Mouse (Mus musculus): ENCODE results near the gene Foxj2. TPM values are rescaled to one million over a fixed set of nuclear protein-coding genes. Genes with fewer than 3 reads are reported as not detected.

Gene Foxj2
- polyA plus RNA-seq (2014; fragmentation: Nextera tagmentation; extraction: Ambion mirVana), result 8.8 and 9.8 TPM in 2 replicates

DNA sequence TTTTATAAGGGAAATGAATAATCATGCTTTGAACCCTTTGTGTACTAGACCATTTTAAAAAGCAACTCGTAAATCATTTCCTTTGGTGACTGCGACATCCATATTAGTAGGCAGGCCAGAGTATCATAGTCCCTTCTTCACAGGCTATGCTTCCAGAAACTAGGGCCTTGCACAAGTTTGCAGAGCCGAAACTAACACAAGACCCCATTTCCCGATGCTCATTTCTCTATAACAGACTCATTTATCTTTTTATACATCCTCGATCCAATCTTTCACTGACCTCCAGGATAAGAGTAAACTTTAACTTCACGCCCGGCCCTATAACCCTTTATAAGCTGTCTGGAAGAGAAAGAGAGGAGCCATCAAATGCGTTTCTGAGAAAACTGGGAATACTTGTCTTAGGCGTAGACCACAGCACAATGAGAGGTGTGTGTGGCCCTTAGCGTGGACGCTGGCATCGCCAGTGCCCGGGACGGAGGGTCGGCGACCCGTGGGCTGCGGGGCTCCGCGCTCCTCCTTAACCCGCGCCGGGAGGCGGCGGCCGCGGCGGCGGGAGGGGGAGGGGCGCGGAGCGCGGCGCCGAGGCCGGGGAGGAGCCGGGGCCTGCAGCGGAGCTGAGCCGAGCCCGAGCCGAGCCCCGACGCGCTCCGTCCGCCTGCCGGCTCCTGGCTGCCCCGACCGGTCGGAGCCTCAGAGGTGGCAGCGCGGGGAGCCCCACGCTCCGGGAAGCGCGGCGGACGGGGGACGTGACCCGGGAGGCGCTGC, at the start of gene Foxj2:
Gene Foxj2, plus strand, starts transcription at position 609 of the 765 bp plus-strand sequence.
- 2% methylated on average over 36 of the region's 61 CpGs for WGBS
- peak within 1 kb of the TSS; percentile 90 for H3K4me2 ChIP-seq (ENCODE audit: low read depth, low read length)
- H3K4me1 ChIP-seq (ENCODE audit: control insufficient read depth, insufficient read depth, low read length), result peaks cover 13% of the 10 kb centered on the region
- H3K9ac ChIP-seq (replicated peaks; ENCODE audit: low read depth, low read length), result peak within 1 kb of the TSS; percentile 93
- no peaks in the 10 kb centered on the region for H3K9me3 ChIP-seq (ENCODE audit: control insufficient read depth, low read length)
- H3K4me3 ChIP-seq (ENCODE audit: low read depth, low read length), result peak within 1 kb of the TSS; percentile 90
- H3K27ac ChIP-seq (ENCODE audit: low read depth, low read length), result peak within 1 kb of the TSS; percentile 64
- H3K36me3 ChIP-seq (ENCODE audit: control insufficient read depth, insufficient read depth, low read length), result no peaks in the 10 kb centered on the region
- peak; percentile 91 for ATAC-seq (ENCODE audit: low read depth)
- H3K27me3 ChIP-seq (ENCODE audit: control insufficient read depth, insufficient read depth, low read length), result no peaks in the 10 kb centered on the region

DNA sequence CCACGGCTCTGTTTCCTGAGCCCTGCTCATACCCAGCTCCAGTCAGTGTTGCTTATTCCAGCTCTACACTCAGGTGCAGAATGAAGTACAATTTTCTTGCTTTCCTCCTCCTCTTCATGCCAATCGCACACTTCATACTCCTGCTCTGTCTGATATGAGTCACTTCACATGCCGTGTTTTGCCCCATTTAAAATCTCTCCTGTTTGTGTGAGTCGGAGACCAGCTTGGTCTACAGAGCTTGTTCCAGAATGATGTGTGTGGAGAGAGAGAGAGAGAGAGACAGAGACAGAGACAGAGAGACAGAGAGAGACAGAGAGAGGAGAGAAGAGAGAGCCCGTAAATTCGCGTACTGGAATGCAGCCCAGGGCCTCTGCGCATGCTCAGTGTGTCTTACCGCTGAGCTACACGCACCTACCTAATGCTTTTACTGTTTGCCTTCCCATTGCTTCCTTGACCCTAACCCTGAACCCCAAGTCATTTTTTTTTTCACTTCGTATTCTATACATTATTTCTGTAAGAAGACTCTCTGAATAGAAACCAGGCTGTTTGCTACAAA, 48.9 kb upstream of the Foxj2 start:
- H3K4me1 ChIP-seq (ENCODE audit: control insufficient read depth, insufficient read depth, low read length), result peaks cover 8% of the 10 kb centered on the region; the same call in 1 of the 2 replicates
- whole genome bisulfite sequencing, result 91% methylated on average over 11 of the region's 11 CpGs
- H3K27ac ChIP-seq (ENCODE audit: low read depth, low read length), result no peak overlapping the region
- no peaks in the 10 kb centered on the region for H3K36me3 ChIP-seq (ENCODE audit: control insufficient read depth, insufficient read depth, low read length)
- no peak for ATAC-seq (ENCODE audit: low read depth)
- H3K4me3 ChIP-seq (ENCODE audit: low read depth, low read length), result no peak overlapping the region
- H3K9me3 ChIP-seq (ENCODE audit: control insufficient read depth, low read length), result no peaks in the 10 kb centered on the region
- no peak overlapping the region for H3K9ac ChIP-seq (replicated peaks; ENCODE audit: low read depth, low read length)
- H3K4me2 ChIP-seq (ENCODE audit: low read depth, low read length), result no peak overlapping the region
- H3K27me3 ChIP-seq (ENCODE audit: control insufficient read depth, insufficient read depth, low read length), result no peaks in the 10 kb centered on the region

DNA sequence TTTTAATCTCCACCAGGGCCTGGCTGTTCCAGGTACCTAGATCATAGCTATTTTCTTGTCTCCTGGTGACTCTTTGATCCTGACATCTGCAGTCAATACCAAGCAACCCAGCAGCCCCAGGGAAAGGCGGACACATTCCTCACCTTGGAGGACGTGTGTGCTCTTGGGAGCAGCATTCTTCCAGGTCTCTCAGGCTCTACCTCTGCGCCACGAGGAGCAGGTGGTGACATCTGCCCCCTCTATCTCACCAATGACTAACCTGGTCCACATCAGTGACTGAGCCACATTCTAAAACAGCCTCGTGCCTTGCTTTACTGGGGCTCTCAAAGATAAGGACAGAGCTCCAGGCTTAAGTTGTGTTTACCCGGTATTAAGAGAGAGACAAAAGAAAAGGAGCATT, 47.0 kb upstream of the Foxj2 start:
- Histone ChIP-seq H3K27me3 (ENCODE audit: control insufficient read depth, insufficient read depth, low read length) (no peaks in the 10 kb centered on the region), H3K4me3 (ENCODE audit: low read depth, low read length) (no peak overlapping the region), H3K4me2 (ENCODE audit: low read depth, low read length) (no peak overlapping the region), H3K27ac (ENCODE audit: low read depth, low read length) (no peak overlapping the region), H3K36me3 (ENCODE audit: control insufficient read depth, insufficient read depth, low read length) (no peaks in the 10 kb centered on the region), H3K9me3 (ENCODE audit: control insufficient read depth, low read length) (no peaks in the 10 kb centered on the region), H3K4me1 (ENCODE audit: control insufficient read depth, insufficient read depth, low read length) (peaks cover 8% of the 10 kb centered on the region; the same call in 1 of the 2 replicates), H3K9ac (replicated peaks; ENCODE audit: low read depth, low read length) (no peak overlapping the region)
- WGBS, result 70% methylated on average over 6 of the region's 6 CpGs
- ATAC-seq (ENCODE audit: low read depth), result no peak

DNA sequence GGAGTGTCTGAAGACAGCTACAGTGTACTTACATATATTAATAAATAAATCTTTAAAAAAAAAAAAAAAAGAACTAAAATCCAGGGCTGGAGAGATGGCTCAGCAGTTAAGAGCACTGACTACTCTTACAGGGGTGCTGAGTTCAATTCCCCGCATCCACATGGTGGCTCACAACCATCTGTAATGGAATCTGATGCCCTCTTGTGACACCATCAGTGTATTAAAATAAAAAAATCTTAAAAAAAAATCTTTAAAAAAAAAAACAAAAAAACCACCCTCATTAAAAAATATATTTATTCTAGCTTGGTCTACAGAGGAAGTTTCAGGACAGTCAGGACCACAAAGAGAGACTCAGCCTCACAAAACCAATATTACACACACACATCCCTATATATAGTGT, 45.4 kb upstream of the Foxj2 start:
- Histone ChIP-seq H3K9me3 (ENCODE audit: control insufficient read depth, low read length) (no peaks in the 10 kb centered on the region), H3K4me2 (ENCODE audit: low read depth, low read length) (no peak overlapping the region), H3K4me1 (ENCODE audit: control insufficient read depth, insufficient read depth, low read length) (peaks cover 8% of the 10 kb centered on the region; the same call in 1 of the 2 replicates), H3K9ac (replicated peaks; ENCODE audit: low read depth, low read length) (no peak overlapping the region), H3K4me3 (ENCODE audit: low read depth, low read length) (no peak overlapping the region), H3K36me3 (ENCODE audit: control insufficient read depth, insufficient read depth, low read length) (no peaks in the 10 kb centered on the region), H3K27ac (ENCODE audit: low read depth, low read length) (no peak overlapping the region), H3K27me3 (ENCODE audit: control insufficient read depth, insufficient read depth, low read length) (no peaks in the 10 kb centered on the region)
- ATAC-seq (ENCODE audit: low read depth), result no peak
- 100% methylated on average over 1 of the region's 1 CpGs for WGBS

DNA sequence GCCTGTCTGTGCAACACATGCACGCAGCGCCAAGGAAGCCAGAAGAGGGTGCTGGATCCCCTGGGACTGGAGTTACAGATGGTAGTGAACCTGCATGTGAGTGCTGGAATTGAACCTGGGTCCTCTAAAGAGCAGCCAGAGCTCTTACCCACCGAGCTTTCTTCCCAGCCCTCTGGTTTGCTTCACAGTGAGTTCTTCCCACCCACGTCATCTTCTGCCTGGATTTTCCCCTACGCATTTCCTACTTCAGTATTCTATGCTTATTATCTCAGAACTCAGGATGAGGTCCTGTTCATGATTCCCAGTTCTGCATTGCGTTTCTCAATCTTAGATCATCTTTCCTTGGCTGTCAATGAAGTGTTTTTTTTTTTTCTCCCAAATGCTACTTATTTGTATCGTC, 43.7 kb upstream of the Foxj2 start:
- H3K27ac ChIP-seq (ENCODE audit: low read depth, low read length), result no peak overlapping the region
- H3K9ac ChIP-seq (replicated peaks; ENCODE audit: low read depth, low read length), result no peak overlapping the region
- no peaks in the 10 kb centered on the region for H3K27me3 ChIP-seq (ENCODE audit: control insufficient read depth, insufficient read depth, low read length)
- 87% methylated on average over 7 of the region's 7 CpGs for WGBS
- H3K9me3 ChIP-seq (ENCODE audit: control insufficient read depth, low read length), result no peaks in the 10 kb centered on the region
- no peaks in the 10 kb centered on the region for H3K4me1 ChIP-seq (ENCODE audit: control insufficient read depth, insufficient read depth, low read length)
- ATAC-seq (ENCODE audit: low read depth), result no peak
- H3K36me3 ChIP-seq (ENCODE audit: control insufficient read depth, insufficient read depth, low read length), result no peaks in the 10 kb centered on the region
- H3K4me2 ChIP-seq (ENCODE audit: low read depth, low read length), result no peak overlapping the region
- no peak overlapping the region for H3K4me3 ChIP-seq (ENCODE audit: low read depth, low read length)

DNA sequence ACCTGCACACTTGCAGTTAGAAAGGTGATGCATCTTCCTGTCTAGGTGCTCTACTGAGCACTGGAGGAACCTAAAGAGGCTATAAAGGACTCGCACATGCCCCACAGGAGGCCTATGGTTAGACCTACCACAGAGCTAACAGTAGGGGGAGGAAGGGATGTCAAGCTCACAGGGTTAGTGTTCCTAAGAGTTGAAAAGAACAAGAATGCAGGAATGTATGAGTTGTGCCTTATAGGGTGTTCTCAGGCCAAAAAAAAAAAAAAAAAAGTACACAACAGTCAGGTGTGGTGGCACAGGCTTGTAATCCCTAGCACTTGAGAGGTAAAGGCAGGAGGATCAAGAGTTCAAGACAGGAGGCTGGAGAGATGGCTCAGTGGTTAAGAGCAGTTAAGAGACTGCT, 39.8 kb upstream of the Foxj2 start:
- ATAC-seq (ENCODE audit: low read depth), result no peak
- no peak overlapping the region for H3K9ac ChIP-seq (replicated peaks; ENCODE audit: low read depth, low read length)
- H3K4me2 ChIP-seq (ENCODE audit: low read depth, low read length), result no peak overlapping the region
- no peak overlapping the region for H3K27ac ChIP-seq (ENCODE audit: low read depth, low read length)
- 18% methylated on average over 1 of the region's 1 CpGs for WGBS
- no peaks in the 10 kb centered on the region for H3K27me3 ChIP-seq (ENCODE audit: control insufficient read depth, insufficient read depth, low read length)
- no peaks in the 10 kb centered on the region for H3K4me1 ChIP-seq (ENCODE audit: control insufficient read depth, insufficient read depth, low read length)
- H3K36me3 ChIP-seq (ENCODE audit: control insufficient read depth, insufficient read depth, low read length), result no peaks in the 10 kb centered on the region
- H3K4me3 ChIP-seq (ENCODE audit: low read depth, low read length), result no peak overlapping the region
- H3K9me3 ChIP-seq (ENCODE audit: control insufficient read depth, low read length), result no peaks in the 10 kb centered on the region

DNA sequence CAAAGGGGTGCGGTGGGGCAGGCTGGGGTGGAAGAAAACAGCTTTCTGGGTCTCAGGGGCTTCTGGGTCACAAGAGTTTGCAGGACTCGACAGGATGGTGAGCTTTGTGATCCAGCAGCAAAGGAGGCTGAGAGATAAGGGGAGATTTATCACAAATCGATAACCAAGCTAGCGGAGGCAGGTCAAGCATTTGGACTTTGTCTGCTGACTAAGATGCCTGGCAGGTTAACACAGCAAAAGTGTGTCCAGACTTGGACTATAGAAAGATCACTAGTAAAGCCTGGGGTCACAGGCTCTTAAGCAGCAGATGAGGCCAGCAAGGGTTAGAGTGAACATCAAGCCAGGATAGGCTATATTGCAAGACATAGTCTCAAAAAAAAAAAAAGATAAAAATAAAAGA, 38.5 kb upstream of the Foxj2 start:
- ATAC-seq (ENCODE audit: low read depth), result no peak
- Histone ChIP-seq H3K4me3 (ENCODE audit: low read depth, low read length) (no peak overlapping the region), H3K4me1 (ENCODE audit: control insufficient read depth, insufficient read depth, low read length) (no peaks in the 10 kb centered on the region), H3K27me3 (ENCODE audit: control insufficient read depth, insufficient read depth, low read length) (no peaks in the 10 kb centered on the region), H3K9ac (replicated peaks; ENCODE audit: low read depth, low read length) (no peak overlapping the region), H3K36me3 (ENCODE audit: control insufficient read depth, insufficient read depth, low read length) (no peaks in the 10 kb centered on the region), H3K9me3 (ENCODE audit: control insufficient read depth, low read length) (no peaks in the 10 kb centered on the region), H3K27ac (ENCODE audit: low read depth, low read length) (no peak overlapping the region), H3K4me2 (ENCODE audit: low read depth, low read length) (no peak overlapping the region)
- 86% methylated on average over 4 of the region's 4 CpGs for WGBS

DNA sequence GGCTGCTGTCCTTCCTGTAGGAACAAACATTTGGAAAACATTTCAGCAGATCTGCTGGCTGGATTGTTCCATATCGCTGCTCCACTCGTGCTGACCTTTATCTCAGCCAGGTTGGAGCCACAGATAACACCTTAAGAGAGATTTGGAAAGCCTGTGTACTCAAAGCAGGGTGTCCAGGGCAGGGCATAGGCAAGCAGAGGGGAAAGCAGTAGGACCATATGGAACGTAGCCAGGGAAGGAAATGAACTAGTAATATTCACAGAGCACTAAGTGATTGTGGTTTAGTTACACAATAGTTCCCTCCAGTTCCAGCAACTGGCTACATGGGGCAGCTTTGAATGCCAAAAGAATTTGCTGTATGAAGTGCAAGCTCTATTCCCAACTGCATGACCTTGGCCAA, 37.5 kb upstream of the Foxj2 start:
- ATAC-seq (ENCODE audit: low read depth), result no peak
- Histone ChIP-seq H3K4me1 (ENCODE audit: control insufficient read depth, insufficient read depth, low read length) (no peaks in the 10 kb centered on the region), H3K27me3 (ENCODE audit: control insufficient read depth, insufficient read depth, low read length) (no peaks in the 10 kb centered on the region), H3K36me3 (ENCODE audit: control insufficient read depth, insufficient read depth, low read length) (no peaks in the 10 kb centered on the region), H3K9me3 (ENCODE audit: control insufficient read depth, low read length) (no peaks in the 10 kb centered on the region), H3K27ac (ENCODE audit: low read depth, low read length) (no peak overlapping the region), H3K9ac (replicated peaks; ENCODE audit: low read depth, low read length) (no peak overlapping the region), H3K4me3 (ENCODE audit: low read depth, low read length) (no peak overlapping the region), H3K4me2 (ENCODE audit: low read depth, low read length) (no peak overlapping the region)
- 85% methylated on average over 3 of the region's 3 CpGs for WGBS

DNA sequence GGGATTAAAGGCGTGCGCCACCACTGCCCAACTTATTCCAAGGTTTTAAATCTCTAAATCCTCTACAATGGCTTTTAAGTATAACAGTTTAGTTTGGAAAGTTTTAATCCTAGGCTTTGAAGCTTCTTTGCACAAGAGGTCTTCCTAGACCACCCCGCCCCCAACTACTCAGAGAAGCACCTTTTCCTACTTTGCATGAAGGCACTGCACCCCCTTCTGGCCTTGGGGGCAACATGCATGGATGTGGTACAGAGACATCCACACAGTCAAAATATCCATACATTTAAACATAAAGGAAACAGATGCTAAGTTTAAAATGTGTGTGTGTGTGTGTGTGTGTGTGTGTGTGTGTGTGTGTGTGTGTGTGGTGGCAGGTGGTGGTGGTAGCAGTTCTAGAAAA, 34.8 kb upstream of the Foxj2 start:
- H3K9ac ChIP-seq (replicated peaks; ENCODE audit: low read depth, low read length), result no peak overlapping the region
- H3K4me2 ChIP-seq (ENCODE audit: low read depth, low read length), result no peak overlapping the region
- H3K36me3 ChIP-seq (ENCODE audit: control insufficient read depth, insufficient read depth, low read length), result no peaks in the 10 kb centered on the region
- H3K27me3 ChIP-seq (ENCODE audit: control insufficient read depth, insufficient read depth, low read length), result no peaks in the 10 kb centered on the region
- no peaks in the 10 kb centered on the region for H3K4me1 ChIP-seq (ENCODE audit: control insufficient read depth, insufficient read depth, low read length)
- no peak for ATAC-seq (ENCODE audit: low read depth)
- 97% methylated on average over 3 of the region's 3 CpGs for WGBS
- no peaks in the 10 kb centered on the region for H3K9me3 ChIP-seq (ENCODE audit: control insufficient read depth, low read length)
- H3K27ac ChIP-seq (ENCODE audit: low read depth, low read length), result no peak overlapping the region
- H3K4me3 ChIP-seq (ENCODE audit: low read depth, low read length), result no peak overlapping the region
